Mouse (Mus musculus) heart, adult 2 months (tissue): ENCODE measurements around the gene Tmod3. TPM values are rescaled to one million over a fixed set of nuclear protein-coding genes. Genes with fewer than 3 reads are reported as not detected.

ENCODE experiments used
- DNase-seq, 2 experiments: peaks; one replicate each; pipeline ENCODE4 v3.0.0; 2021
- H3K27ac ChIP-seq: fragments of 200-600 bp; 2 replicates; pipeline ENCODE4 v1.8.1; 2022
- H3K27me3 ChIP-seq: fragments of 200-500 bp; 2 replicates; pipeline ENCODE4 v1.6.1; 2012; ENCODE audit warnings: mild to moderate bottlenecking, low read length, inconsistent platforms, mixed read lengths; ENCODE audit not compliant: control insufficient read depth, insufficient read depth
- H3K36me3 ChIP-seq: fragments of 200-500 bp; 2 replicates; pipeline ENCODE4 v1.6.1; 2012; ENCODE audit warnings: low read length, inconsistent platforms; ENCODE audit not compliant: control insufficient read depth, insufficient read depth
- H3K4me1 ChIP-seq: fragments of 200-500 bp; 2 replicates; pipeline ENCODE4 v1.6.1; 2011; ENCODE audit warnings: low read length; ENCODE audit not compliant: control insufficient read depth, insufficient read depth
- H3K4me3 ChIP-seq: fragments of 200-600 bp; 2 replicates; pipeline ENCODE4 v1.8.1; 2022
- H3K79me2 ChIP-seq: fragments of 200-500 bp; replicated peaks from 2 replicates; pipeline ENCODE4 v1.6.1; 2012; ENCODE audit warnings: mild to moderate bottlenecking, inconsistent platforms, low read length, moderate library complexity, mixed read lengths; ENCODE audit not compliant: control insufficient read depth, insufficient read depth
- H3K9ac ChIP-seq: fragments of 200-500 bp; 2 replicates; pipeline ENCODE4 v1.6.1; 2012; ENCODE audit warnings: low read depth, mild to moderate bottlenecking, control low read depth, inconsistent platforms, low read length, mixed read lengths
- CTCF ChIP-seq: fragments of 200-600 bp; IDR thresholded peaks from 2 replicates; pipeline ENCODE4 v1.8.1; 2022; ENCODE audit warnings: antibody characterized with exemption, mild to moderate bottlenecking, moderate library complexity
- EP300 ChIP-seq: fragments of 200-500 bp; IDR thresholded peaks from 2 replicates; pipeline ENCODE4 v1.6.1; 2011; ENCODE audit warnings: low read depth, low read length, control low read depth; ENCODE audit not compliant: insufficient read depth
- POLR2A ChIP-seq: fragments of 200-500 bp; IDR thresholded peaks from 2 replicates; pipeline ENCODE4 v1.6.1; 2011; ENCODE audit warnings: mild to moderate bottlenecking, low read depth, low read length, control low read depth; ENCODE audit not compliant: insufficient read depth
- WGBS: fragments of 180-500 bp; shearing (Covaris S2); methylation state at CpG from one replicate; pipeline ENCODE4 v1.1.7; 2018; 5-methylcytosine and 5-hydroxymethylcytosine counted together
- intact Hi-C: fragments of 180-260 bp; cut with DNase I; formaldehyde crosslinking; loops from one replicate; pipeline ENCODE4 v1.15.1; 2025
- polyA plus RNA-seq: library from polyadenylated mRNA; depleted of rRNA; stranded (reverse); fragments of >200 nt; gene quantifications from 2 replicates; pipeline ENCODE4 v1.2.3, GENCODE M21; 2012
- total RNA-seq, 2 experiments: library from RNA; stranded (reverse); gene quantifications; 2 replicates each; pipeline ENCODE4 v1.2.3; 2021

Gene Tmod3
- total and polyA plus RNA-seq, 3 experiments, result 19.6 to 63.6 (median 50.1) TPM

GRCm38 (mm10) chr9:75571036-75571942 is 11.8 kb upstream of the Tmod3 start:
- TF ChIP-seq POLR2A, result no peak
- TF ChIP-seq EP300, result no peak
- no peak for TF ChIP-seq CTCF
- no peaks in the 10 kb centered on the region for H3K79me2 ChIP-seq
- H3K9ac ChIP-seq, result no peak overlapping the region
- intact Hi-C loops, result no loop called here
- DNase-seq, result no peak
- 93% methylated on average over 5 of the region's 5 CpGs for WGBS
- H3K36me3 ChIP-seq, result no peaks in the 10 kb centered on the region
- H3K27ac ChIP-seq, result no peak overlapping the region
- H3K4me1 ChIP-seq, result no peaks in the 10 kb centered on the region
- no peaks in the 10 kb centered on the region for H3K27me3 ChIP-seq
- H3K4me3 ChIP-seq, result no peak overlapping the region

- intact Hi-C loops, result no loop called here
- Histone ChIP-seq H3K79me2 (no peaks in the 10 kb centered on the region), H3K27ac (no peak overlapping the region), H3K27me3 (no peaks in the 10 kb centered on the region), H3K4me1 (0 out of 2 replicates have a peak, but pooled peaks cover 1% of the 10 kb centered on the region), H3K4me3 (no peak overlapping the region), H3K36me3 (no peaks in the 10 kb centered on the region), H3K9ac (no peak overlapping the region)
- TF ChIP-seq POLR2A (no peak), CTCF (no peak), EP300 (no peak)
- 90% methylated on average over 6 of the region's 6 CpGs for WGBS
- no peak for DNase-seq
Observed at GRCm38 (mm10) chr9:75568399-75568798, 8.9 kb upstream of the Tmod3 start.

- H3K4me3 ChIP-seq, result no peak overlapping the region
- H3K27ac ChIP-seq, result no peak overlapping the region
- WGBS, result 91% methylated on average over 6 of the region's 6 CpGs
- H3K36me3 ChIP-seq, result no peaks in the 10 kb centered on the region
- H3K27me3 ChIP-seq, result no peaks in the 10 kb centered on the region
- intact Hi-C loops, result no loop called here
- DNase-seq, result no peak
- H3K9ac ChIP-seq, result no peak overlapping the region
- TF ChIP-seq POLR2A, result no peak
- no peak for TF ChIP-seq CTCF
- no peak for TF ChIP-seq EP300
- peaks cover 5% of the 10 kb centered on the region for H3K4me1 ChIP-seq
- H3K79me2 ChIP-seq, result no peaks in the 10 kb centered on the region
Observed at GRCm38 (mm10) chr9:75564892-75565291, 5.4 kb upstream of the Tmod3 start.

GRCm38 (mm10) chr9:75563622-75564021 is 4.2 kb upstream of the Tmod3 start:
- intact Hi-C loops, result no loop called here
- Histone ChIP-seq H3K36me3 (no peaks in the 10 kb centered on the region), H3K27me3 (no peaks in the 10 kb centered on the region), H3K4me3 (no peak overlapping the region), H3K27ac (no peak overlapping the region), H3K4me1 (peaks cover 5% of the 10 kb centered on the region), H3K79me2 (no peaks in the 10 kb centered on the region), H3K9ac (no peak overlapping the region)
- WGBS, result 49% methylated on average over 6 of the region's 6 CpGs
- TF ChIP-seq EP300 (no peak), CTCF (no peak), POLR2A (no peak)
- no peak for DNase-seq

- Histone ChIP-seq H3K9ac (no peak overlapping the region), H3K4me3 (no peak overlapping the region), H3K36me3 (no peaks in the 10 kb centered on the region), H3K4me1 (peaks cover 5% of the 10 kb centered on the region), H3K27me3 (no peaks in the 10 kb centered on the region), H3K79me2 (no peaks in the 10 kb centered on the region), H3K27ac (no peak overlapping the region)
- TF ChIP-seq POLR2A (no peak), CTCF (peak; percentile 44)
- DNase-seq, result no peak
- 82% methylated on average over 2 of the region's 2 CpGs for WGBS
- intact Hi-C loops, result no loop called here
Observed at GRCm38 (mm10) chr9:75563176-75563575, 3.7 kb upstream of the Tmod3 start.

- H3K36me3 ChIP-seq, result peaks cover 13% of the 10 kb centered on the region
- DNase-seq, result no peak
- intact Hi-C loops, result no loop called here
- TF ChIP-seq CTCF (no peak), EP300 (no peak), POLR2A (no peak)
- H3K27ac ChIP-seq, result no peak overlapping the region
- no peak overlapping the region for H3K9ac ChIP-seq
- H3K79me2 ChIP-seq, result peaks cover 2% of the 10 kb centered on the region; the same call in 1 of the 2 replicates
- no peaks in the 10 kb centered on the region for H3K27me3 ChIP-seq
- peaks cover 9% of the 10 kb centered on the region for H3K4me1 ChIP-seq
- 71% methylated on average over 13 of the region's 13 CpGs for WGBS
- no peak overlapping the region for H3K4me3 ChIP-seq
Observed at GRCm38 (mm10) chr9:75561040-75561669, 1.7 kb upstream of the Tmod3 start.
